Mouse (Mus musculus) gastrocnemius, postnatal 36 days (tissue): Measurements from ENCODE around the gene Atp1b3. TPM values are rescaled to one million over a fixed set of nuclear protein-coding genes. Genes with fewer than 3 reads are reported as not detected.

ENCODE experiments used
- DNase-seq, 2 experiments: peaks; one replicate each; pipeline ENCODE4 v3.0.0; 2022
- intact Hi-C: fragments of 180-260 bp; cut with DNase I; formaldehyde crosslinking; loops from one replicate; pipeline ENCODE4 v1.15.1; 2025
- total RNA-seq, 2 experiments: library from RNA; stranded (reverse); gene quantifications; 2 replicates each; pipeline ENCODE4 v1.2.3; 2021

Atp1b3 gene
- total RNA-seq, 2 experiments from 2014 or later = 30.6 to 32.0 TPM

DNA sequence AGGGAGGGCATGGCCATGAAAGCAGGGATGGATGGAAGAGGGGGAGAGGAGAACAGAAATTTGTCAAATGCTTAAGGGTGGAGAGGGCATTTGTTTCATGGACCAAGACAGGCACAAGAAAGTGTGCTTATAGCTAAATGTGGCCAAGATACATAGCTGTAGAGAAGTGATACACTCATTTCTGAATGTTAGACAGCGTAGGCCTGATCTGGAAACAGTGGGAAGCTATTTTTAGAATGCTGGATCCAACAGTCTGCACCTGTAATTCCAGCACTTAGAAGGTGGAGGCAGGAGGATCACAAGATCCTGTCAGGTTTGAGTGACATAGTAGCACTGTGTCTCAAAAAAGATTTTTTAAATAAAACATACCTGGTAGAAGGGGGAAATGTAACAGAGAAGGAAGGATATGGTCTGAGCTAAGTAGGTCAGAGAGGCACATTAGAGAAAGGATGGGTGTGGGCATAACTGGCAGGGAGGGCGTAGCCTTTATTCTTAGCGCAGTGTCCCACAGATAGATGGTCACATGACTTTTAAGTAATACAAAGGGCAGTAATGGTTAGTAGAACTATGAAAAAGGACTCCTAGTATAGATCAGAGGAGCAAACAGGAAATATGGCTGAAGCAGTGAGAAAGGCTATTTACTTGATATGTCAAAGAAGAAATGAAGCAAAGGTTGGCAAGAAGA, 64.8 kb downstream of the Atp1b3 start:
- DNase-seq = no peak
- intact Hi-C loops = no loop called here

DNA sequence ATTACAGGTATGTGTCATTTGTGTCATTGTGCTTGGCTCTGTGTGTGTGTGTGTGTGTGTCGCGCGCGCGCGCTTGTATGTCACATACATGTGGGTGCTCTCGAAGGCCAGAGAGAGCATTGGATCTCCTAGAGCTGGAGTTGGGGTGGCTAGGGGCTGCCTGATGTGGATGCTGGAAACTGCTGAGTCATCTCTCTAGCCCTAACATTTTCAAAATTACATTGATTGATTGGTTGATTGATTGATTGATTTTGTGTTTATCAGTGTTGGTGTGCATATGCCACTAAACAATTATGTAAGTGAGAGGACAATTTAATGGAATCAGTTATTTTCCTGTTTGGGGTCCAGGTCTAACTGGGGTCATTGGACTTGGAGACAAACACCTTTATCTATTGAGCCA, 72.1 kb downstream of the Atp1b3 start:
- DNase-seq = no peak
- intact Hi-C loops = no loop called here

GRCm38 (mm10) chr9:96284916-96285315, 79.3 kb downstream of the Atp1b3 start:
- intact Hi-C loops = loop anchor here (5.0 kb wide), 1 partner anchor 207 kb away; no protein-coding TSS in a partner anchor

More at GRCm38 (mm10) chr9:96284916-96285315, 79.3 kb downstream of the Atp1b3 start:
- DNase-seq = no peak

Other genes starting within 250 kb of the Atp1b3 start
- 1 to 10 TPM; 1.5 to 1.7 TPM for gene Gk5, start 245.1 kb downstream of the Atp1b3 start, total RNA-seq
- 10 to 100 TPM; 36.6 to 53.7 TPM for gene Tfdp2, start 168.2 kb downstream of the Atp1b3 start, total RNA-seq
- 10 to 100 TPM; 63.7 to 73.1 TPM for gene Rnf7, start 114.2 kb upstream of the Atp1b3 start, total RNA-seq
- under 1 TPM in 1 of 2 experiments, not detected in 1; 0.26 TPM for gene Gm28729, start 160.8 kb upstream of the Atp1b3 start, total RNA-seq